Mouse (Mus musculus) midbrain, embryonic 14.5 days (tissue): ENCODE data around the gene Stag1. TPM values are rescaled to one million over a fixed set of nuclear protein-coding genes. Genes with fewer than 3 reads are reported as not detected.
"Not testable (repeated sequence)": the region's sequence is repeated elsewhere in the genome, so short reads cannot be mapped to it uniquely, and the experiment has no call there.

ENCODE experiments used
- ATAC-seq: fragments of 200-750 bp; cut with Nextera tagmentation; 2 replicates; pipeline ENCODE4 v1.8.0; 2017; ENCODE audit warnings: moderate number of reproducible peaks, moderate library complexity; ENCODE audit not compliant: low FRiP score, low TSS enrichment
- DNase-seq: peaks from one replicate; pipeline ENCODE4 v3.0.0-alpha.2; 2015
- H3K27ac ChIP-seq: fragments of 300-500 bp; sonication (generic); replicated peaks from 2 replicates; pipeline ENCODE4 v1.5.1; 2014; ENCODE audit warnings: mild to moderate bottlenecking, low read depth, low read length, moderate library complexity
- H3K27me3 ChIP-seq: fragments of 300-500 bp; sonication (generic); 2 replicates; pipeline ENCODE4 v1.6.1; 2014; ENCODE audit warnings: low read length, control low read depth, mixed read lengths; ENCODE audit not compliant: control insufficient read depth, insufficient read depth
- H3K36me3 ChIP-seq: fragments of 300-500 bp; sonication (generic); 2 replicates; pipeline ENCODE4 v1.6.1; 2014; ENCODE audit warnings: low read length, control low read depth; ENCODE audit not compliant: control insufficient read depth, insufficient read depth
- H3K4me1 ChIP-seq: fragments of 300-500 bp; sonication (generic); 2 replicates; pipeline ENCODE4 v1.6.1; 2014; ENCODE audit warnings: mild to moderate bottlenecking, antibody characterized with exemption, low read length, control low read depth; ENCODE audit not compliant: control insufficient read depth, insufficient read depth
- H3K4me2 ChIP-seq: fragments of 300-500 bp; sonication (generic); 2 replicates; pipeline ENCODE4 v1.6.1; 2014; ENCODE audit warnings: mild to moderate bottlenecking, low read length, moderate library complexity
- H3K4me3 ChIP-seq: fragments of 300-500 bp; sonication (generic); replicated peaks from 2 replicates; pipeline ENCODE4 v1.5.1; 2014; ENCODE audit warnings: low read depth, low read length
- H3K9ac ChIP-seq: fragments of 300-500 bp; sonication (generic); replicated peaks from 2 replicates; pipeline ENCODE4 v1.6.1; 2014; ENCODE audit warnings: mild to moderate bottlenecking, low read length, moderate library complexity
- H3K9me3 ChIP-seq: fragments of 300-500 bp; sonication (generic); 2 replicates; pipeline ENCODE4 v1.6.1; 2016; ENCODE audit warnings: low read length, control low read depth, mixed read lengths; ENCODE audit not compliant: control insufficient read depth
- WGBS: fragments of 180-500 bp; shearing (Covaris S2); extraction: QIAGEN DNeasy Blood & Tissue Kit; methylation state at CpG from one replicate; pipeline ENCODE4 v1.1.7; 2014; 5-methylcytosine and 5-hydroxymethylcytosine counted together
- polyA plus RNA-seq: library from polyadenylated mRNA; unstranded; fragments of >200 nt; fragmentation: Nextera tagmentation; extraction: Ambion mirVana; gene quantifications from 2 replicates; pipeline ENCODE4 v1.2.1, GENCODE M21; 2014

Gene Stag1
- polyA plus RNA-seq, 1 experiment from 2014 or later, result 41.3 TPM

DNA sequence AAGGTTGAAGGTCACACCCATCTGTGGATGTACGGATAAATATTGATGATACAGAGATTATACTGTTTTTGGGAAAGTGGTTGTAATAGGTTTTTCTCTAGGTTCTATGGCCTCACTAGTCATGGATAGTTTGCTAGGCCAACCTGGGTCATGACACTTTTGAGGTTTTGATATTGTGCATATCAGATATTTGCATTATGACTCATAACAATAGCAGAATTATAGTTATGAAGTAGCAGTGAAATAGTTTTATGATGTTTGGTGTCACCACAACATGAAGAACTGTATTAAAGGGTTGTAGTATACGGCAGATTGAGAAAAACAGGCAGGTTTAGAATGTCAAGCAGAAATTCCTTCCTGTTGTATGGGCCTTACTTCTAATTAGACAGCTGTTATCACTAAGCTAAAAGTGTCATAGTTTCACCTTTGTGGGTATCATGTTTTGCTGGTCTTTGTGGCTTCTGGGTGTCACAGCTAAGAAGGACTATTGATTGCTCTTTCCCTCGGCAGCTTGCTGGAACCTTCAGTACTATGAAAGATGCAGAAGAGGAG, 92.2 kb downstream of the Stag1 start:
- no peak for DNase-seq
- Histone ChIP-seq H3K4me3 (no peak overlapping the region), H3K9me3 (no peaks in the 10 kb centered on the region), H3K27me3 (no peaks in the 10 kb centered on the region), H3K27ac (no peak overlapping the region), H3K4me2 (no peak overlapping the region), H3K36me3 (no peaks in the 10 kb centered on the region), H3K4me1 (peaks cover 12% of the 10 kb centered on the region), H3K9ac (no peak overlapping the region)
- no peak for ATAC-seq
- WGBS, result 91% methylated on average over 3 of the region's 3 CpGs

- 97% methylated on average over 1 of the region's 1 CpGs for WGBS
- Histone ChIP-seq H3K36me3 (no peaks in the 10 kb centered on the region), H3K4me2 (no peak overlapping the region), H3K27me3 (no peaks in the 10 kb centered on the region), H3K4me1 (no peaks in the 10 kb centered on the region), H3K27ac (no peak overlapping the region), H3K9ac (no peak overlapping the region), H3K9me3 (no peaks in the 10 kb centered on the region), H3K4me3 (no peak overlapping the region)
- no peak for DNase-seq
- ATAC-seq, result no peak
Measured at GRCm38 (mm10) chr9:100692239-100692638, 94.6 kb downstream of the Stag1 start.

DNA sequence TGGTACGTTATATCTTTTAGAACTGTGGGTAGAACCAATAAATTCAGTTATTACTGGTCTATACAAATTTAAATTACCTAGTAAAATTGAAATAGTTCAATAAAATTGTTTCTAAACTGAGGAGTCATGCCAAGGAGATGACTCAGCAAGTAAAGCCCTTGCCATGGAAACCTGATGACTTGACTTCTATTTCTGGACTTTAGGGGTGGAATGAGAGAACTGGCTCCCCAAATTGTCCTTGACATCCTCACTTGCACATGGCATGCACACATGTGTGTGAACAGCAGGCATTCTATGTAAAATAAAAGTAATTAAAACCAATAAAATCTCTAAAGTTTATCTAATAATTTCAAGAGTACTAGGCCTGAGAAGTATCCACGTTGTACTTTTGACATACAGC, 98.9 kb downstream of the Stag1 start:
- WGBS, result 90% methylated on average over 2 of the region's 2 CpGs
- Histone ChIP-seq H3K9me3 (no peaks in the 10 kb centered on the region), H3K9ac (no peak overlapping the region), H3K4me1 (no peaks in the 10 kb centered on the region), H3K36me3 (no peaks in the 10 kb centered on the region), H3K4me2 (no peak overlapping the region), H3K4me3 (no peak overlapping the region), H3K27ac (no peak overlapping the region), H3K27me3 (no peaks in the 10 kb centered on the region)
- DNase-seq (no peak), ATAC-seq (no peak)

DNA sequence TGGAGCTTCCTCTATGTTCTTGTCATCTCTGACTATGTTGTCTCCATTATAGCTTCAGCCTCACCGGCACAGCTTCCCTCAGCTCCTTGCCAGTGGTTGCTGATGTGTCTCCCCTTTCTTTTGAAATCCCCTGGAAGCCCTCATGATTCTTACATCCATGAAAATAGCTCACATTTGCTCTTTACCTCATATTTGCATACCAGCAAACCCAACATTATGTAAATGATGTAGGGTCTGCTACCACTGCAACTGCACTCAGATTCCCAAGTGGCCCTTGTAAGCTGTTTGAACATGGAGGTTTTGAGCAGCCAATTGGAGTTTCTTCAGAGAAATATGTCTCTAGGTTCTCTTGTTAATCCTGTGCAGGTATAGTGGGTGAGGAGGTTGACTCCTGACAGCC, 110.0 kb downstream of the Stag1 start:
- Histone ChIP-seq H3K9me3 (no peaks in the 10 kb centered on the region), H3K36me3 (no peaks in the 10 kb centered on the region), H3K27ac (no peak overlapping the region), H3K4me2 (no peak overlapping the region), H3K4me3 (no peak overlapping the region), H3K4me1 (no peaks in the 10 kb centered on the region), H3K9ac (no peak overlapping the region), H3K27me3 (no peaks in the 10 kb centered on the region)
- WGBS, result 75% methylated on average over 1 of the region's 1 CpGs
- ATAC-seq, result no peak
- no peak for DNase-seq

- Histone ChIP-seq H3K9ac (no peak overlapping the region), H3K27ac (no peak overlapping the region), H3K36me3 (no peaks in the 10 kb centered on the region), H3K4me2 (no peak overlapping the region), H3K9me3 (no peaks in the 10 kb centered on the region), H3K4me3 (no peak overlapping the region), H3K4me1 (no peaks in the 10 kb centered on the region), H3K27me3 (no peaks in the 10 kb centered on the region)
- ATAC-seq (no peak), DNase-seq (no peak)
- WGBS, result 82% methylated on average over 2 of the region's 2 CpGs
Measured at GRCm38 (mm10) chr9:100711665-100712064, 114.1 kb downstream of the Stag1 start.

GRCm38 (mm10) chr9:100724832-100725231, 127.2 kb downstream of the Stag1 start:
- not testable (repeated sequence) for ATAC-seq, H3K27me3 ChIP-seq, DNase-seq, H3K9me3 ChIP-seq, H3K4me1 ChIP-seq, H3K4me3 ChIP-seq, H3K27ac ChIP-seq, H3K36me3 ChIP-seq, H3K4me2 ChIP-seq, H3K9ac ChIP-seq
- 98% methylated on average over 2 of the region's 2 CpGs for WGBS

DNA sequence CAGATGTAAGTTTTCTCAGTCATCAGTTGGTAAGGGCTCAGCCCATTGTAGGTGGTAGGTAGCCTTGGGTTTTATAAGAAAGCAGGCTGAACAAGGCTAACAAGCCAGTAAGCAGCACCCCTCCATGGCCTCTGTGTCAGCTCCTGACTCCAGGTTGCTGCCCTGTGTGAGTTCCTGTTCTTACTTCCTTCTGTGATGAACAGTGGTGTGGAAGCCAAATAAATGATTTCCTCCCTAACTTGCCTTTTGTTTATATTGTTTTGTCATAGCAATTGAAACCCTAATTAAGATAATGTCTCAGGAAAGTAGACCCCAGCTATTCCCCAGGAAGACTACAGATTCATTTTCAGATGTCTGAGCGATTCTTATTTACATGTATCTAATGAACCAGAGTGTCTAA, 134.2 kb downstream of the Stag1 start:
- H3K36me3 ChIP-seq, result no peaks in the 10 kb centered on the region
- DNase-seq, result no peak
- no peak overlapping the region for H3K4me2 ChIP-seq
- WGBS, result 93% methylated on average over 1 of the region's 1 CpGs
- H3K9me3 ChIP-seq, result no peaks in the 10 kb centered on the region
- H3K4me1 ChIP-seq, result no peaks in the 10 kb centered on the region
- no peaks in the 10 kb centered on the region for H3K27me3 ChIP-seq
- no peak overlapping the region for H3K27ac ChIP-seq
- H3K9ac ChIP-seq, result no peak overlapping the region
- ATAC-seq, result no peak
- no peak overlapping the region for H3K4me3 ChIP-seq

DNA sequence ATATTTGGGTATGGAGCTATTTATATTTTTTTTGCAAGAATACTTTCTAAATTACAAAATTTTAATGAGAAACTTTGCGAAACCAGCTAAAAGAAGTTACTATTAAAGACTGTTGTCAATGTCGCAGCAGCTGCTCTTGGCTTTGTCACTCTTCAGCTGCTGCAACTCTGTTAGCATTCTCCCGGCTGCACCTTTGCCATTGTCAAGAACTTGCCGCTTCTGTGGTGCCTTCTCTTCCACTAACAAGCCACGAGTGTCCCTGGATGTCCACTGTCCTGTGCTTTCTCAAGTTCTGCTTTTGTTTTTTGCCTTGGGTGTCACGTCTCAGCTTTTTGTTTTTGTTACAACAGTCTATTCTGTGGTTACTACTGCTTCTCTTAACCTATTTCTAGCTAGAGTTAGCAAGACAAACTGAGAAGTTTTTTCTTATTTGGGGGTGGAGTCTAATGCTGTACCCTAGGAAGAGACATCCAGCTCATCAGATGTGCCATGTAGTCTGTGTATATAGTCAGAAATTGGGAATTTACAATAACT, 136.4 kb downstream of the Stag1 start:
- no peak overlapping the region for H3K27ac ChIP-seq
- no peak overlapping the region for H3K9ac ChIP-seq
- H3K27me3 ChIP-seq, result no peaks in the 10 kb centered on the region
- no peaks in the 10 kb centered on the region for H3K9me3 ChIP-seq
- ATAC-seq, result no peak
- DNase-seq, result no peak
- no peak overlapping the region for H3K4me2 ChIP-seq
- no peak overlapping the region for H3K4me3 ChIP-seq
- H3K36me3 ChIP-seq, result 0 out of 2 replicates have a peak, but pooled peaks cover 2% of the 10 kb centered on the region
- no peaks in the 10 kb centered on the region for H3K4me1 ChIP-seq
- WGBS, result 69% methylated on average over 6 of the region's 6 CpGs

- WGBS, result 78% methylated on average over 4 of the region's 4 CpGs
- ATAC-seq (no peak), DNase-seq (no peak)
- Histone ChIP-seq H3K4me3 (no peak overlapping the region), H3K27me3 (no peaks in the 10 kb centered on the region), H3K27ac (no peak overlapping the region), H3K4me2 (no peak overlapping the region), H3K9me3 (no peaks in the 10 kb centered on the region), H3K4me1 (no peaks in the 10 kb centered on the region), H3K9ac (no peak overlapping the region), H3K36me3 (0 out of 2 replicates have a peak, but pooled peaks cover 2% of the 10 kb centered on the region)
Measured at GRCm38 (mm10) chr9:100735993-100736645, 138.5 kb downstream of the Stag1 start.
